Mouse (Mus musculus) C2C12 (cell line): ENCODE results near the gene Vav1.

Experiments
- CTCF ChIP-seq: IDR thresholded peaks from one replicate; pipeline ENCODE4 v1.5.1; 2011; ENCODE audit not compliant: control insufficient read depth, insufficient read depth, insufficient read length
- USF1 ChIP-seq: IDR thresholded peaks from one replicate; pipeline ENCODE4 v1.6.1; 2011; ENCODE audit warnings: low read depth, mild to moderate bottlenecking, control low read depth, moderate library complexity

- TF ChIP-seq USF1 (no peak), CTCF (no peak)
Measured at GRCm38 (mm10) chr17:57262901-57263550, 15.9 kb upstream of the Vav1 start.
